Mouse (Mus musculus) CH12.LX (cell line): ENCODE measurements around the gene Aebp1.

Experiments used
- CHD1 ChIP-seq: IDR thresholded peaks from 2 replicates; pipeline ENCODE4 v1.6.1; 2012; ENCODE audit warnings: low read depth, low read length, improper control_type of control experiment, inconsistent platforms
- CHD2 ChIP-seq: IDR thresholded peaks from 2 replicates; pipeline ENCODE4 v1.6.1; 2011; ENCODE audit warnings: low read length, improper control_type of control experiment
- CTCF ChIP-seq, 2 experiments: IDR thresholded peaks in 1 of 2; conservative IDR thresholded peaks in 1 of 2; 2 replicates each; pipeline ENCODE4 v1.5.1; 2011 to 2012; ENCODE audit warnings: low read depth in 2 of 2, low read length in 2 of 2, improper control_type of control experiment in 1 of 2, inconsistent platforms in 1 of 2, mild to moderate bottlenecking in 1 of 2, moderate library complexity in 1 of 2
- ETS1 ChIP-seq: conservative IDR thresholded peaks from 2 replicates; pipeline ENCODE4 v1.6.1; 2012; ENCODE audit warnings: low read depth, mild to moderate bottlenecking, inconsistent platforms, low read length, improper control_type of control experiment, moderate library complexity
- NELFE ChIP-seq: IDR thresholded peaks from 2 replicates; pipeline ENCODE4 v1.6.1; 2011; ENCODE audit warnings: low read depth, low read length, improper control_type of control experiment
- ZKSCAN1 ChIP-seq: IDR thresholded peaks from 2 replicates; pipeline ENCODE4 v1.6.1; 2012; ENCODE audit warnings: low read depth, inconsistent platforms, low read length, improper control_type of control experiment, borderline replicate concordance
- ZNF384 ChIP-seq: IDR thresholded peaks from 2 replicates; pipeline ENCODE4 v1.6.1; 2012; ENCODE audit warnings: low read depth, low read length, improper control_type of control experiment, inconsistent platforms

DNA sequence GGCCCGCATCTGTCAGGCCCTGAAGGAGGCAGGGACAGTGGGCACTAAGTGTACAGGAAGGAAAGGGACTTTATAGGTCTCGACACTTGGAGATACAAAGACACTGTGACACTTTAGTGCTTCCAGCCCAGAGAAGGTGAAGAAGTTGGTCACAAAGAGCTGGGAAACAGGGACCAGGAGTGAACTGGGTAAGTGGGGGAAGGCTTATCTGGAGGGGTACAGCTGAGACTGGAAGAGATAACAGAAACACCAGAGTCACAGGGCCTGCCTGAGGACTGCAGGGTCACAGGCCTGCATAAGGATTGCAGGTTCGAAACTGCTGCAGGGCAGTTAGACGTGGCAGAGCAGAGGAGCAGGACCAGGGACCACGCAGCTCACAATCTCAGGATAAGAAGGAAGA lies 33.8 kb upstream of the Aebp1 start:
- TF ChIP-seq CTCF (conservative IDR thresholded peaks at IDR 0.05 in 1 of 2, IDR thresholded peaks at IDR 0.05 in 1 of 2; ENCODE audit: low read depth in 2 of 2, low read length in 2 of 2), result no peak
- no peak for TF ChIP-seq CHD1
- TF ChIP-seq ZNF384, result no peak
- no peak for TF ChIP-seq CHD2
- no peak for TF ChIP-seq ETS1
- no peak for TF ChIP-seq ZKSCAN1
- no peak for TF ChIP-seq NELFE
